Mouse (Mus musculus) kidney, postnatal 10 days (tissue): Measurements from ENCODE around the gene Ppp1r10.
A peak's percentile ranks its signal among the peaks of the same experiment; 100 is the strongest.
"Not testable (repeated sequence)": the region's sequence is repeated elsewhere in the genome, so short reads cannot be mapped to it uniquely, and the experiment has no call there.

Experiments
- DNase-seq: peaks from one replicate; pipeline ENCODE4 v3.0.0; 2021; ENCODE audit warnings: mixed read lengths

The Ppp1r10 gene

DNA sequence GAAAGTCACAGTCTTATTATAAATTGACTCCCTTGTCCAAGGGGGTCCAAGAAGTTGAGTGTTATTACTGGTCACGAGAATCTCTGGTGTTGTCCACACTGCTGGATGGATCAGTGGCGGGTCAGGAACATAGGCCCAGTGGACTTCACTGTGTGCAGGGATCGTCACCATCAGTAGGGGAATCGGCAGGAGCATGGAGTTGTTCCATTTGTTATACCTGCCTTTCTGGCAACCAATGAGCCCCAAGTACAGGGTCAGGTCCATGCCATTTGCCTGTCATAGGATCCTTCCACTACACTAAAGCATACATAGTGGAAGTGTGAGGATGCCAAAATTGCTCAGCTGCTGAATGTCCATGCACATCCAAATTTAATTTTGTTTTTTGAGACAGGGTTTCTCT lies 16.4 kb downstream of the Ppp1r10 start:
- DNase-seq = no peak

DNA sequence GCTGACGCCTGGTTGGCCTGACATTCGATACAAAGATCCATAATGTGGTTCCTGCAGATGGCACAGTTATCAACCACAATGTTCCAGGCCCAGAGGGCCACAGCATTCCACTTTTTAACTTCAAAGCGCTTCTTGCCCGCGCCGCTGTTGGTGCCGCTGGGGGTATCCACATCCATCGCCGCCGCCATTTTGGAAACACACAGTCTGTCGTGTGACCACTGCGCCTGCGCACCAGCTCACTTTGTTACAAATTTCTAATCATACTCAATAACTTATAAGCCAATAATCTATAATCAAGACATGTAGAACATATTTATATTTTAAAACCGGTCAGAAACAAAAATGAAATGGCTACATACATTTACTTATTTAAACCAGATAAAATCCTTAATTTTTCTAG lies 19.5 kb downstream of the Ppp1r10 start:
- DNase-seq = not testable (repeated sequence)

DNA sequence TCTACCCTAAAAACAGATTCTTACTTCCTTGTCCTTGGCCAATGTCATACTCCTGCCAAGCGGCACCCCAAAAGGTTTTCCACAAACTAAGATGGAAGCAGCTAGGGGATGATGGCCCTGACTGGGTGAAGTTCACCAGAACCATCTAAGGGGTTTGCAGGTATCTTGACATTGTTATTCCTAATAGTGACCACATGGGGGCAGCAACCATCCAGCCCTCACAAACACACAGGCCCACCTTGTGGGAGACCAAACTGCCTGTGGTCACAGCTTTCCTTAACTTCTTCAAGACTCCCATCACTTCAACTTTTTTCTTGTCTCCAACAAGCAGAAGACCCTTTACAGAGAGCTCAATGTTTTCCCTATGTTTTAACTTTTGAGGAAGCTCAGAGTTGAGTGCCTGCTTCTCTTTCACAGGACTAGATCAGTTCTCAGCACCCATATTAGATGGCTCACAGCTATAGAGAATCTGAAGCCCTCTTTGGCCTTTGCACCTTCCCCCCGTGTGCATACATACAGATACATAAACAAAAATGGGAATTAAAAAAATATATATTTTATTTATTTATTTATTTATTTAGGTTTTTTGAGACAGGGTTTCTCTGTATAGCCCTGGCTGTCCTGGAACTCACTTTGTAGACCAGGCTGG lies 21.6 kb downstream of the Ppp1r10 start:
- peak; percentile 61 for DNase-seq

DNA sequence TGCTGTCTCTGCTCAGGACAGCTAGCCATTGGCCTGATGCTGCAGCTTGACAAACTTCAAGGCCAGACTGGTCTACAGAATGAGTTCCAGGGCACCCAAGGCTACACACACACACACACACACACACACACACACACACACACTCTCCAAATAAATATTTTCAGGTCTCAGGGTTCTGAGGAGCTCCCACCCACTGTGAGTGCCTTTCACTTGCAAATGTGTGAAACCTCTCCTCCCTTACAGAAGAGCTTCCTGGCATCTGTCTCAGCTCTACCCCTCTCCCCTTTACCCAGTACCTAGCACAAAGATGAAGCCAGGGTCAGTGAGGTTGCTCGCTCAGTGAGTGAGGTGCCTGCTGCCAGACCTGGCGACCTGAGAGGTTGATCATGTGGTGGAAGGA lies 22.9 kb downstream of the Ppp1r10 start:
- no peak for DNase-seq

DNA sequence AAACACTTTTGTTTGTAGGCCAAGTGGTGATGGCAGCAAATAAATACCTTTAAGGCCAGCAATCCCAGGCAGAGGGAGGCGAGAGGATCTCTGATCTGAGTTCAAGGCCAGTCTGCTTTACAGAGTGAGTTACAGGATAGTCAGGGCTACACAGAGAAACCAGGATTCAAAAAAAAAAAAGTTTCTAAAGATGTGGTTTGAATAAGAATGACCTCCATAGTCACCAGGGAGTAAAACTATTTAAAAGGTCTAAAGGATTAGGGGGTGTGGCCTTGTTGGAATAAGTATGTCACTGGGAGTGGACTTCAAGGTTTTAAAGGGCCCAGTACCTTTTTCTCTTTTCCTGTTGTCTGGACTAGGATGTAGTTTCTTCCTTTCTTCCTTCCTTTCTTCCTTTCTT lies 23.7 kb downstream of the Ppp1r10 start:
- no peak for DNase-seq

DNA sequence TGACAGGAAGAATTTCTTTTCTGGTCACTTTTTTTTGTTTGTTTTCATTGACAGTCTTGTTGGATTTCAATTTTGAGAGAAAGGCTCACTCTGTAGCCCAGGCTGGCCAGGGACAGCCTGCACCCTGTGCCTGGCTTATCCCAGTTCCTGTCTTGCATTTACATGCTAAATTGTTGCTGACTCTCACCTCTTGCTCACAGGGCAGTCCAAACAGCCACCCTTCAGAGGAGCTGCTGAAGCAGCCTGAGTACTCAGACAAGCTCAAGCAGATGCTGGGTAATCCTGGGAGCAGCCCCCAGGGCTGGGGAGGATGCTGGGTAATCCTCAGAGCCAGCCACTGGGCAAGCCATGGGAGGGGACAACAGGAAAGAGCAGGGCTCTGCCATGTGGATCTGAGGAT lies 34.7 kb downstream of the Ppp1r10 start:
- not testable (repeated sequence) for DNase-seq

DNA sequence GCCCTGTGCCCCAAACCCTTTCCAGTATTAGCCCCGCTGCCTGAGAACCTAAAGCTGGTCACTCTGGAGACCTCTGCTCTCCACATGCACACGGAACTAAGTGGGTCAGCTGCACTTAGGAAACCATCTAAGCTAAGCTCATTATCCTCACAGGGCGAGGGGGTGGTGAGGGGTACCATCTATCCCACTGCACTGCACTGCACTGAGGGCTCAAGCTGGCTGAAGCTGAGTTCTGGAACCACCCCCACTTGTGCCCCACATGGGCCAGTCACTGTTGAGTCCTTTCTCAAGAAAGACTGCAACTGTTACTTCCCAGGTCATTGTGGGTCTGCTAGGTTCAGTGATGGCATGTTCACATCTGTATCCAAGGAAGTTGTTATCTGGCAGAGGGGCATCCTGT lies 36.3 kb downstream of the Ppp1r10 start:
- not testable (repeated sequence) for DNase-seq

DNA sequence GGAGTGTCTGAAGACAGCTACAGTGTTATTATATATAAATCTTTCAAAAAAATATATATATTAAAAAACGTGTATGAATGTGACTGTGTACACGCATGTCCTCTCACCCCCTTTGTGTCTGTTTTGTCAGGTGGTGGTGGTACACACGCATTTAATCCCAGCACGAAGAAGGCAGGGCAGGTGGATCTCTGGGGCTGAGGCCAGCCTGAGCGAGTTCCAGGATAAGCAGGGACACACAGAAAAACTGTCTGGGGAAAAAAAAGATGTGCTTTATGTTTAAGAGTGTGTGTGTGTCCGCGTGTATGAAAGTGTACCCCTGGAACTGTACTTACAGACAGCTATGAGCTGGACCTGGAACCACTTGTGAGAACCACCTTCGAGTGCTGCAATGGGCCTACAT lies 38.4 kb downstream of the Ppp1r10 start:
- no peak for DNase-seq

DNA sequence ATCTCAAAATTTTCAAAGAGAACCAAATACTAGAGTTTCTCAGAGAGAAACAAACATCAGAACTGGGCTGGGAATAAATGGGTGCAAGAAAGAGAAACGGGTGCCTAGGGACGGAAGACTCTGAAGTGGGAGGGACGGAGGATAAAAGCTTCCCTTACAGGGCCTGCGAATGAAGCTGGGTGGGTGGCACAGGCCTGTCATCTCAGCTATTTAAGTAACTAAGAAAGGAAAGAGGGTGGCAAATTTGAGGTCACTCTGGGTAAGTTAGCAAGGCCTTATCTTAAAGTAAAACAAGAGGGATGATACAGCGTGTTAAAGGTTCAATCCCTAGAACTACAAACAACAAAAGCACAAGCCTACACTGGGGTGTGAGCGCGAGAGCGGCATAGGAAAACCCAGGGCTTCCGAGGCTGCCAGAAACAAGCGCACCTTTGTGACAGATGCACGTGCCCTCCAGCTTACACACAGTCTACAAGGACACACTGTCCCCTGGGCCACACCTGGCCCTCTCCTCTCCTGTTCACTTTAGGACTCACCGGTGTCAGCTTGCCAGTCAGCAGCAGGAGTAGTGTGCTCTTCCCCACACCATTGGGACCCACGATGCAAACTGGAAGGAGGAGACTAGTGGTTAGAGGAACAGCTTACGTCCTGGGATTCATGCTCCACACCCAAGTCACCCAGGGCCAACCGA lies 42.4 kb downstream of the Ppp1r10 start:
- DNase-seq = no peak

DNA sequence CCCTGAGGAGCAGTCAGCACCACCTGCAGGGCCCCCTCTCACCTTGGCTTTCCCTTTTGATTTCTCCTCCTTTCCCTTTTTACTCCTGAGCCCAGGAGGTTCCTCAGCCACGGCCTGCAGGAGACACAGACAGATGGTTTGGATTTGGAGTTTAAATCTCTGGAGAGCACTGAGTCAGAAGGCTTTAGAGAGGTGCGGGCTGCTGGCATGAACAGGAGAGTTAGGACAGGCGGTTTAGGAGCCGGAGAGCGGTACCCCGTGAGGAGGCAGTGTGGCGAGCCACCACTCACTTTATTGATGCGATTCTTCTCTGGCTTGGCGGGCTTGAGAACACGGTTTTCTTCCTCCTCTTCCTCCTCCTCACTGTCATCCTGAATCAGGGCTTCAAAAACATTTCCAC lies 47.0 kb downstream of the Ppp1r10 start:
- DNase-seq = no peak

DNA sequence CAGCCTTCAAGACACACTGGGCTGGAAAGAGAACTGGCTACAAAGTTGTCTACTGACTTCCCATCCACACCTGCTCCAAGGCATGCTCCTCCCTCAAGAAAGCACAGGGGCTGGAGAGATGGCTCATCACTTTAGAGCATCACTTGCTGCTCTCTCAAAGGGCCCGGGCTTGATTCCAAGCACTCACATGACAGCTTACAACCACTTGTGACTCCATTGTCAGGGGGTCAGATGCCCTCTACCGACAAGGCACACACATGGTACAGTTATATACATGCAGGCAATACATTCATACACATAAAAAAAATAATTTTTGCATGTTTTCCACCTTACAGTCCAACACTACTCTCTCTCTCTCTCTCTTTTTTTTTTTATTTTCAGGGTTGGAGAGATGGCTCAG lies 51.4 kb downstream of the Ppp1r10 start:
- DNase-seq = no peak

DNA sequence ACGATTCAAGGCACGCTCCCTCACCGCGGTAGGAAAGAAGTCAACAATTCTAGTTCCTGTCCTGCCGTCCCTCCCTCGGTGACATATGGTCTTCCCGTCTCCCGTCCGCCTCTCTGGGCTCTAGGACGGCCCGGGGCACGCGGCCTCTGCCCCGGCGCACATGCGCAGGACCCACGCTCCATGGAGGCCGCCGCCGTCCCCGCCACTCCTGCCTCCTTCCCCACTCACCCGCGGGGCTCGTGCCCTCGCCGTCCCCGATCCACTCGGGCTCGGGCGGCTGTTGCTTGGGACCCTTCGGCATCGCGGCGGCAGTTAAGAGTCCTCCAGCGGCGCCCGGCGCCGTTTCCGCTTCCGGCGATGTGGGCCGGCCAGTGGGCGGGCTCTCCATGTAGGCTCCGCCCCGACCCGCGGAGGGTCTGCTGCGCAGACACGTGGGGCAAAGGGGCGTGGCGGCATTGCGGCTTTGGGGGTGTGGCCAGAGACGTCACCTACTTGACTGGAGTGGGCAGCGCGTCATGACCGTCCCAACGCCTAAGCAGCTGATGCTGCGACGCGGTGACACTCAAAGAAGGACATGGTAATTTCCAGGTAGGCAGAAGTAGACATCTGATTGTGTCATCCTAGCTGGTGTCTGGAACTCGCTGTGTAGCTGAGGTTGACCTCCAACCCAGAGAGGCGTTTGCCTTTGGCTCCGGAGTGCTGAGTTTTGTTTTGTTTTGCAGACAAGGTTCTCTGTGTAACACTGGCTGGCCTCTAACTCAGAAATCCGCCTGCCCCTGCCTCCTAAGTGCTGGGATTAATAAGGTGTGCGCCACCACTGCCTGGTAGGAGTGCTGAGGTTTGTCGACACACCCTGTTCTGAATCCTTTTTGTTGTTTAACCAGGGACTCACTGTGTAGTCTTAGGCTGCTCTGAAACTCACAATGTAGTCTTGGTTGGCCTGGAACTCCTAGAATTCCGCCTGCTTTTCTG lies 53.5 kb downstream of the Ppp1r10 start, which contains the start of gene Abcf1:
Gene Abcf1, minus strand, starts transcription at position 344 of the 972 bp plus-strand sequence.
- DNase-seq = peak; percentile 100

DNA sequence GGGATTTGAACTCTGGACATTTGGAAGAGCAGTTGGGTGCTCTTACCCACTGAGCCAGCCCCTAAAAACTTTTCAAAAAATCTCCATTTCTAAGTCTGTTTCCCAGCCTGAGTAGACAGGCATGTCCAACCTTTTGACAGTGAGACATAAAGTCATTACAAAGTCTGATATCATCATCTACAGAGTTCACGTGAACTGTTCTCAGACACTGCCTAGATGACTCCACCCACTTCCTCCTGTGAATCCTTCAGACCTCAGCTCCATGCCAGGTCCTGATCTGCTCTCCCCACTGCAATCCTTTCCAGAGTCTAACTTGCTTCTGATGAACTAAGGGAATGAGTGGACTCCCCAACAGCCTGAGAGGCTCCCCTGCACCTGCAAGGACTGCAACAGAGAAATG lies 55.9 kb downstream of the Ppp1r10 start:
- DNase-seq = no peak

DNA sequence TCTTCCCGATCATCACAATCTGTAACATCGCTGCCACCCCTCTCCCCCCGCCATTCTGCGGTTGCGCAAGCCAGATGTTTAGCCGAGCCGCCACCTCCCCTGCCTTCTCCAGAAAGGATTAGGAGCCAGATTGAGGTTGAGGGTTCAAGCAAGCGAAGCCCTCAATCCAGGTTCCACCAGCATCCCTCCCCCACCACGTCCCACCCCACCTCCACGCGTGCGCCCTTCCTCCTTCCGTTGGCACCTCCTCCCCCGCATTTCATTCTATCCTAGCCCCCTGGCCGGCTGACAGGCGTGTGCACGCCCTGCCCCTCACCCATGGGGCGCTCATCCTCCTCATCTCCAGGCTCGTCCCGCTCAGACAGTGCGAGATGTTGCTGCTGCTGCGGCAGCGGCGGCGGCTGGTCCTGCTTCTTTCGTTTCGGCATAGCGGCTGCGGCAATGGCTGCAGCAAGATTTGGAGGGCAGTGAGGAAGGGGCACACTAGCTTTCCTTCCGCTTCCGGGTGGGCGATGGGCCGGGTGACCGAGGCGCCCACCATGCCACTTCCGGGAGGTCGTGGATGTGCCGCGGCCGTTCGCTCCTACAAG lies 62.7 kb downstream of the Ppp1r10 start:
- DNase-seq = peak; percentile 89

DNA sequence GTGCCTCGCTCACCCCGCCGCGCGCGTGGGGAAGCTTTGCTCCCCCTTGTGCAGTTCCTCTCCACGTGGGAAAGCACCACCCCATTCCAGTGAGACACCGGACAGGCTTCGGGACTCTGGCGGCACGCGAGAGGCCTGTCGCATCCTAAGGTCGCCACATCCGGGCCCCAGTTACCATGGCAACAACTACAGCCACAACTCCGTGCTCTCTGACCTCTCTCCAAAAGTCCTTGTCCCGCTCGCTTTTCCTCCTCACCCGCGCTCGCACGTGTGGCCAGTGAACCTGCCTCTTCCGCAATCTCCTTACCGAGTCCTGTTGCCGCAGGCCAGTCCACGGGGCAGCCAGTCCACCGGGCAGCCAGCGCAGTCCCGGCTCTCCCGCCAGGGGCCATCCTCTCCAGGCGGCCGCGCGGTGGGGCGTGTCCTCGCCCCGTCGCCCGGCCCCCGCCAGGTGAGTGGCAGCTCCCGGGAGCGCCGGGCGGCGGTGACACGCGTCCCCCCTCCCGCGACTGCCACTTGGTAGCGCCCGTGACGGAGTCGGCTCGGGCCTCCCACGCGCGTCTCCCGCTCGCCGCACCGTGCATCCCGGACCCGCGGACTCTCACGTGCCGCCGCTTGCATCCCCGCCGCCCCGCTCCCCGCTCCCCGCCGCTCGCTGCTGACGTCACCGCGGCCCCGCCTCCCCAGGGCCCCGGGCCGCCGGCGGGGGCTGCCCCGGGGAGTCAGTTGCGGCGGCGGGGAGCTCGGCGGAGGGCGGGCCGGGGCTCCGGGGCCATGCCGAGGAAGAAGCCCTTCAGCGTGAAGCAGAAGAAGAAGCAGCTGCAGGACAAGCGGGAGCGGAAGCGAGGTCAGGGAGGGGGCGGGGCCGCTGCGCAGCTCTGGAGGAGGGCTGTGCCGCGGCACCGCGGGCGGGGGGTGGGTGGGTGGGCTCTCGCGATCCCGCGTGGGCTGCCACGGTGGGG lies 63.4 kb downstream of the Ppp1r10 start, which contains the start of the genes Gnl1 and Prr3:
Gene Gnl1, plus strand, starts transcription at position 451 of the 962 bp plus-strand sequence.
Gene Prr3, minus strand, starts transcription at position 836 of the 962 bp plus-strand sequence.
- DNase-seq = peak; percentile 94

DNA sequence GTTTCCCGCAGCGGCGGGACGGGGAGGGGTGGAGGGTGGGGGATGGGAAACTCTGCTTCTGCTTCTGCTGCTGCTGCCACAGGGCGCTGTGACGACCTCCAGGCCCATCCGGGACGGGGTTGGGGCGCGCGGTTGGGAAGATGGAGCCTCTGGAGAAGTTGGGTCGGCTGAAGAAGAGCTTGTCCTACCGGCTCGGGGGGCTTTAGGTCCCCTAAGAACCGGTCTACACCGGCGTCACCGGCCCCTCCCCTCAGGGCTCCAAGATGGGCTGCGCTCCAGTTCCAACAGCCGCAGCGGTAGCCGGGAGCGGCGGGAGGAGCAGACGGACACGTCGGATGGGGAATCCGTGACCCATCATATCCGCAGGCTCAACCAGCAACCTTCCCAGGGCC lies 64.1 kb downstream of the Ppp1r10 start:
- peak; percentile 76 for DNase-seq

DNA sequence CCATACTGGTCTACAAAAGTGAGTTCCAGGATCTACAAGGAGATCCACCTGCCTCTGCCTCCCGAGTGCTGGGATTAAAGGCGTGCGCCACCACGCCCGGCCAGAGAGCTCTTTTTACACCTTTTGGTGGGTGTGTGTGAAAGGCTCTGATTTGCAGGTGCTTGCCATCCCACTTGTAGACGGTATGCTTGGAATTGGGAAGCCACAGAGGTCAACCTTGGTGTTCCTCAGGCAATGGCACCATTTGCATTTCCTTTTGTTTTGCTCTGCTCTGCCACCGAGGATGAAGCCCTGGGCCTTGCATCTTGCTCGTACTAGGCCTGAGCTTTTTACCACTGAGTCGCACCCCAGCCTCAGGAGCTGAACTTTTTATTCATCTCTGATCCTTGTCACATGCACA lies 65.5 kb downstream of the Ppp1r10 start:
- DNase-seq = no peak
